Comparison of ENCODE assay signal across 8 mouse cellular contexts in genomic region chr6:50598560-50598959, GRCm38 (mm10). TPM values are rescaled to one million over a fixed set of nuclear protein-coding genes. Genes with fewer than 3 reads are reported as not detected.
A peak's percentile ranks its signal among the peaks of the same experiment; 100 is the strongest.
DNase-seq lines count a peak whose midpoint lies in the region; ATAC-seq and TF ChIP-seq lines count a peak whose summit lies in the region.

No protein-coding gene starts in this region.

- intact Hi-C loops in left cerebral cortex, adult 2 months (cut with DNase I) = no loop called here

- no peak overlapping the region for H3K9ac ChIP-seq in embryonic facial prominence, embryonic 12.5 days
- no peak overlapping the region for H3K9ac ChIP-seq in limb, embryonic 12.5 days (replicated peaks)
- H3K9ac ChIP-seq in embryonic facial prominence, embryonic 13.5 days = no peak overlapping the region
- H3K9ac ChIP-seq in lung, postnatal 0 days (replicated peaks; ENCODE audit: low read depth) = no peak overlapping the region

- no peaks in the 10 kb centered on the region for H3K36me3 ChIP-seq in embryonic facial prominence, embryonic 12.5 days
- H3K36me3 ChIP-seq in embryonic facial prominence, embryonic 10.5 days (replicated peaks) = 0 out of 2 replicates have a peak, but pooled peaks cover 7% of the 10 kb centered on the region
- no peaks in the 10 kb centered on the region for H3K36me3 ChIP-seq in limb, embryonic 12.5 days
- no peaks in the 10 kb centered on the region for H3K36me3 ChIP-seq in limb, embryonic 10.5 days
- no peaks in the 10 kb centered on the region for H3K36me3 ChIP-seq in embryonic facial prominence, embryonic 13.5 days
- H3K36me3 ChIP-seq in lung, postnatal 0 days (ENCODE audit: insufficient read depth, low read length) = no peaks in the 10 kb centered on the region

- no peaks in the 10 kb centered on the region for H3K9me3 ChIP-seq in embryonic facial prominence, embryonic 12.5 days
- 0 out of 2 replicates have a peak, but pooled peaks cover 4% of the 10 kb centered on the region for H3K9me3 ChIP-seq in embryonic facial prominence, embryonic 10.5 days
- no peaks in the 10 kb centered on the region for H3K9me3 ChIP-seq in limb, embryonic 12.5 days
- no peaks in the 10 kb centered on the region for H3K9me3 ChIP-seq in limb, embryonic 10.5 days (replicated peaks)
- H3K9me3 ChIP-seq in embryonic facial prominence, embryonic 13.5 days = no peaks in the 10 kb centered on the region
- no peaks in the 10 kb centered on the region for H3K9me3 ChIP-seq in lung, postnatal 0 days (ENCODE audit: low read length)

- no peak for DNase-seq in embryonic facial prominence, embryonic 10.5 days (ENCODE audit: low spot score)
- no peak for DNase-seq in limb, embryonic 10.5 days (ENCODE audit: low spot score)
- peak; percentile 77 for DNase-seq in lung, postnatal 0 days (ENCODE audit: low spot score)
- DNase-seq in frontal cortex, adult 2 months (ENCODE audit: extremely low spot score in 1 of 2, low spot score in 1 of 2) = no peak
- no peak for DNase-seq in left cerebral cortex, adult 2 months (ENCODE audit: extremely low spot score in 1 of 2, low spot score in 2 of 2)

- peaks cover 14% of the 10 kb centered on the region; the same call in 1 of the 2 replicates for H3K4me1 ChIP-seq in embryonic facial prominence, embryonic 12.5 days
- H3K4me1 ChIP-seq in embryonic facial prominence, embryonic 10.5 days = peaks cover 18% of the 10 kb centered on the region
- peaks cover 21% of the 10 kb centered on the region for H3K4me1 ChIP-seq in limb, embryonic 12.5 days (replicated peaks)
- H3K4me1 ChIP-seq in limb, embryonic 10.5 days = peaks cover 22% of the 10 kb centered on the region
- 0 out of 2 replicates have a peak, but pooled peaks cover 16% of the 10 kb centered on the region for H3K4me1 ChIP-seq in embryonic facial prominence, embryonic 13.5 days
- H3K4me1 ChIP-seq in lung, postnatal 0 days (ENCODE audit: insufficient read depth, low read depth, low read length) = no peaks in the 10 kb centered on the region

- peak overlapping the region; percentile 13; the same call in 1 of the 2 replicates for H3K27ac ChIP-seq in embryonic facial prominence, embryonic 12.5 days
- no peak overlapping the region for H3K27ac ChIP-seq in embryonic facial prominence, embryonic 10.5 days (replicated peaks)
- H3K27ac ChIP-seq in limb, embryonic 12.5 days = peak overlapping the region; percentile 54
- no peak overlapping the region for H3K27ac ChIP-seq in limb, embryonic 10.5 days
- H3K27ac ChIP-seq in embryonic facial prominence, embryonic 13.5 days = peak overlapping the region; percentile 28; the same call in 1 of the 2 replicates
- no peak overlapping the region for H3K27ac ChIP-seq in lung, postnatal 0 days (ENCODE audit: low read length)
- H3K27ac ChIP-seq in left cerebral cortex, adult 2 months = no peak overlapping the region

- peak; percentile 26; the same call in 1 of the 2 replicates for TF ChIP-seq CTCF in lung, postnatal 0 days (IDR thresholded peaks at IDR 0.05)
- TF ChIP-seq CTCF in left cerebral cortex, adult 2 months (IDR thresholded peaks at IDR 0.05) = no peak

- ATAC-seq in embryonic facial prominence, embryonic 12.5 days (ENCODE audit: insufficient number of reproducible peaks, insufficient read depth, low FRiP score, low TSS enrichment) = no peak
- ATAC-seq in limb, embryonic 12.5 days (ENCODE audit: insufficient number of reproducible peaks, insufficient read depth, low FRiP score, low TSS enrichment, low read depth) = no peak
- no peak for ATAC-seq in embryonic facial prominence, embryonic 13.5 days (ENCODE audit: insufficient number of reproducible peaks, insufficient read depth, low FRiP score, low TSS enrichment, low read depth)
- no peak for ATAC-seq in lung, postnatal 0 days

- WGBS in embryonic facial prominence, embryonic 12.5 days = 67% methylated on average over 5 of the region's 5 CpGs
- 76% methylated on average over 5 of the region's 5 CpGs for WGBS in embryonic facial prominence, embryonic 10.5 days
- WGBS in limb, embryonic 12.5 days = 58% methylated on average over 5 of the region's 5 CpGs
- 81% methylated on average over 5 of the region's 5 CpGs for WGBS in limb, embryonic 10.5 days
- 58% methylated on average over 5 of the region's 5 CpGs for WGBS in embryonic facial prominence, embryonic 13.5 days
- 17% methylated on average over 5 of the region's 5 CpGs for WGBS in lung, postnatal 0 days

- TF ChIP-seq EP300 in lung, postnatal 0 days (IDR thresholded peaks at IDR 0.05) = no peak

- no peak overlapping the region for H3K4me3 ChIP-seq in embryonic facial prominence, embryonic 12.5 days
- H3K4me3 ChIP-seq in embryonic facial prominence, embryonic 10.5 days = no peak overlapping the region
- H3K4me3 ChIP-seq in limb, embryonic 12.5 days (replicated peaks) = no peak overlapping the region
- no peak overlapping the region for H3K4me3 ChIP-seq in limb, embryonic 10.5 days
- H3K4me3 ChIP-seq in embryonic facial prominence, embryonic 13.5 days = no peak overlapping the region
- H3K4me3 ChIP-seq in lung, postnatal 0 days (ENCODE audit: low read depth, low read length) = no peak overlapping the region
- H3K4me3 ChIP-seq in left cerebral cortex, adult 2 months = no peak overlapping the region

- H3K4me2 ChIP-seq in embryonic facial prominence, embryonic 12.5 days (replicated peaks) = no peak overlapping the region
- no peak overlapping the region for H3K4me2 ChIP-seq in limb, embryonic 12.5 days
- H3K4me2 ChIP-seq in embryonic facial prominence, embryonic 13.5 days = no peak overlapping the region
- H3K4me2 ChIP-seq in lung, postnatal 0 days (replicated peaks; ENCODE audit: low read depth, low read length) = no peak overlapping the region

- no peaks in the 10 kb centered on the region for H3K27me3 ChIP-seq in embryonic facial prominence, embryonic 12.5 days
- H3K27me3 ChIP-seq in embryonic facial prominence, embryonic 10.5 days (replicated peaks; ENCODE audit: low read depth, poor library complexity, severe bottlenecking) = peaks cover 22% of the 10 kb centered on the region
- H3K27me3 ChIP-seq in limb, embryonic 12.5 days = peaks cover 6% of the 10 kb centered on the region
- H3K27me3 ChIP-seq in limb, embryonic 10.5 days (ENCODE audit: low read depth, poor library complexity, severe bottlenecking) = peaks cover 22% of the 10 kb centered on the region
- peaks cover 4% of the 10 kb centered on the region for H3K27me3 ChIP-seq in embryonic facial prominence, embryonic 13.5 days
- H3K27me3 ChIP-seq in lung, postnatal 0 days (replicated peaks; ENCODE audit: insufficient read depth, low read length) = no peaks in the 10 kb centered on the region

RNA-seq across cellular contexts. Expression of gene 4921507P07Rik, which starts 2.1 kb away (rescaled TPM):
- polyA plus RNA-seq in embryonic facial prominence, embryonic 12.5 days (2016; fragmentation: Nextera tagmentation; extraction: Ambion mirVana) = 0.76 and 0.90 TPM in 2 replicates
- polyA plus RNA-seq in embryonic facial prominence, embryonic 10.5 days (2016; fragmentation: Nextera tagmentation; extraction: Ambion mirVana) = 0.49 and 0.69 TPM in 2 replicates
- polyA plus RNA-seq in limb, embryonic 12.5 days (2016; fragmentation: Nextera tagmentation; extraction: Ambion mirVana) = 0.60 and 0.71 TPM in 2 replicates
- 0.24 and 0.51 TPM in 2 replicates for polyA plus RNA-seq in limb, embryonic 10.5 days (2016; fragmentation: Nextera tagmentation; extraction: Ambion mirVana)
- polyA plus RNA-seq in embryonic facial prominence, embryonic 13.5 days (2015; fragmentation: Nextera tagmentation; extraction: Ambion mirVana) = 0.43 and 0.52 TPM in 2 replicates
- 0.38 and 0.63 TPM in 2 replicates for polyA plus RNA-seq in lung, postnatal 0 days (2015; fragmentation: Nextera tagmentation; extraction: Ambion mirVana)
- 0.78 and 0.86 TPM in 2 replicates for polyA plus RNA-seq in frontal cortex, adult 2 months (2012; rRNA removed)
- under 1 TPM; 0.42 to 0.57 TPM for total RNA-seq in left cerebral cortex, adult 2 months (2021)

RNA-seq across cellular contexts. Expression of gene Cycs, which starts 32.2 kb away (rescaled TPM):
- 65.3 and 71.2 TPM in 2 replicates for polyA plus RNA-seq in embryonic facial prominence, embryonic 12.5 days (2016; fragmentation: Nextera tagmentation; extraction: Ambion mirVana)
- 84.2 and 85.2 TPM in 2 replicates for polyA plus RNA-seq in embryonic facial prominence, embryonic 10.5 days (2016; fragmentation: Nextera tagmentation; extraction: Ambion mirVana)
- 67.4 and 71.1 TPM in 2 replicates for polyA plus RNA-seq in limb, embryonic 12.5 days (2016; fragmentation: Nextera tagmentation; extraction: Ambion mirVana)
- polyA plus RNA-seq in limb, embryonic 10.5 days (2016; fragmentation: Nextera tagmentation; extraction: Ambion mirVana) = 80.1 and 96.7 TPM in 2 replicates
- polyA plus RNA-seq in embryonic facial prominence, embryonic 13.5 days (2015; fragmentation: Nextera tagmentation; extraction: Ambion mirVana) = 67.1 and 67.8 TPM in 2 replicates
- 37.1 and 39.3 TPM in 2 replicates for polyA plus RNA-seq in lung, postnatal 0 days (2015; fragmentation: Nextera tagmentation; extraction: Ambion mirVana)
- polyA plus RNA-seq in frontal cortex, adult 2 months (2012; rRNA removed) = 68.8 and 69.5 TPM in 2 replicates
- total RNA-seq in left cerebral cortex, adult 2 months (2021) = 10 to 100 TPM; 45.1 to 48.0 TPM

RNA-seq across cellular contexts. Expression of gene Npvf, which starts 55.7 kb away (rescaled TPM):
- 0.29 TPM in 1 of 2 replicates, not detected in the other for polyA plus RNA-seq in embryonic facial prominence, embryonic 12.5 days (2016; fragmentation: Nextera tagmentation; extraction: Ambion mirVana)
- polyA plus RNA-seq in embryonic facial prominence, embryonic 10.5 days (2016; fragmentation: Nextera tagmentation; extraction: Ambion mirVana) = not detected in 2 replicates
- not detected in 2 replicates for polyA plus RNA-seq in limb, embryonic 12.5 days (2016; fragmentation: Nextera tagmentation; extraction: Ambion mirVana)
- polyA plus RNA-seq in limb, embryonic 10.5 days (2016; fragmentation: Nextera tagmentation; extraction: Ambion mirVana) = not detected in 2 replicates
- not detected in 2 replicates for polyA plus RNA-seq in embryonic facial prominence, embryonic 13.5 days (2015; fragmentation: Nextera tagmentation; extraction: Ambion mirVana)
- polyA plus RNA-seq in lung, postnatal 0 days (2015; fragmentation: Nextera tagmentation; extraction: Ambion mirVana) = not detected in 2 replicates
- polyA plus RNA-seq in frontal cortex, adult 2 months (2012; rRNA removed) = 0.16 TPM in 1 of 2 replicates, not detected in the other
- not detected for total RNA-seq in left cerebral cortex, adult 2 months (2021)

Comparison
In these comparisons a context has a peak if more than half of its experiments do, and no peak if none do; other contexts are left out.
1. H3K27ac ChIP-seq: peak in embryonic facial prominence, embryonic 12.5 days (single experiment), limb, embryonic 12.5 days (single experiment) and embryonic facial prominence, embryonic 13.5 days (single experiment); none in embryonic facial prominence, embryonic 10.5 days (single experiment), limb, embryonic 10.5 days (single experiment), lung, postnatal 0 days (single experiment) and left cerebral cortex, adult 2 months (single experiment).